Mouse (Mus musculus): ENCODE data around the gene Dcbld2.
A peak's percentile ranks its signal among the peaks of the same experiment; 100 is the strongest.
"Not testable (repeated sequence)": the region's sequence is repeated elsewhere in the genome, so short reads cannot be mapped to it uniquely, and the experiment has no call there.

Dcbld2 gene

DNA sequence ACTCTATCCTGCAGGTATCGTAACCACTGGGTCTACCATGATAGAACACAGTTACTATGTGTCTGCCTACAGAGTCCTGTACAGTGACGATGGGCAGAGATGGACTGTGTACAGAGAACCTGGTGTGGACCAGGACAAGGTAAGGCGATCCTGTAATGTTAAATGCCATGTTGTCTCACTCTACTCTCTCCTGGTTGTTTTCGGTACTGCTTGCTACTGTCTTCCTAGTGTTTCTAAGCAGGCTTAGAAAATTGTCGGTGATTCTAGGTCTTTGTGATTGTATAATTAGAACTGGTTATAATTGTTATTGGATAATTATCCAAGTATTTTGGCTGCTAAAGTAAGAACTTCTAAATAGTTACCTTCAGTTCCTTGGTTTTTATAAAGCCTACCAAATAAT lies 43.4 kb downstream of the Dcbld2 start:
- DNase-seq = no peak

DNA sequence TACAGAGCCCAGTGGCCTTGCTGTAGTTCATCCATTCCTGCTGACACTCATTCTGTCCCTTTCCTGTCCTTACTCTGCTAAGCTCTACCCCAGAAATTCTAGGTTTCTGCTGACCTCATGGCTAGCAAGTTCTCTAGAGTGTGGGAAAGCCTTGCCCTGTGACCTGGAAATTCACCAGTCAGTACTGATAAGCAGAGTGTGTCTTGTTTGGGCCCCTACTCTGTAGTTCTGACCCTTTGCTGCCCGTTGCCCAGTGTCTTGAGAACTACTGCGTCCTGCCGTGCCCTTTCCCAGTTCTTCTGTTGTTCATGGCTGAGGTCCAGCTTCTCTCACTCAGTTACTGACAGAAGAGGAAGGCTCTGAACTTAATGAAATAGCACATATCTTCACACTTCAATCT lies 44.9 kb downstream of the Dcbld2 start:
- no peak for DNase-seq

DNA sequence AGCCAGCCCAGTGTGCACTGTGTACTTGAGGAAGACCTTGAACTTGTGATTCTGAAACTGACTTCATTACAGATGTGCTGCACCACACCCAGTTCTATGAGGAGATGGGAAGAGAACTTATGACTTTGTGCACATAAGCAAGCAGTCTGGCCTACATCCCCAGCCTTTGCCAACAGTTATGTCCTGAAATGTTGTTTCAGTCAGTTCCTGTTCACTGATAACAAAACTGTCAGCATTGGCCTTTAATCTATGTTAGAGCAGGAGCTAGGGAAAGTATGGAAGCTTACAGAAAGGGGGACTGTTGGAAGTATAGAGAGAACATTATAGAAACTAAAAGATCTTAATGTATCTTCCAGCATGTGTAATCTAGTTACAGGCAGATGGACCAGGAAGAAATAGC lies 45.6 kb downstream of the Dcbld2 start:
- no peak for DNase-seq

DNA sequence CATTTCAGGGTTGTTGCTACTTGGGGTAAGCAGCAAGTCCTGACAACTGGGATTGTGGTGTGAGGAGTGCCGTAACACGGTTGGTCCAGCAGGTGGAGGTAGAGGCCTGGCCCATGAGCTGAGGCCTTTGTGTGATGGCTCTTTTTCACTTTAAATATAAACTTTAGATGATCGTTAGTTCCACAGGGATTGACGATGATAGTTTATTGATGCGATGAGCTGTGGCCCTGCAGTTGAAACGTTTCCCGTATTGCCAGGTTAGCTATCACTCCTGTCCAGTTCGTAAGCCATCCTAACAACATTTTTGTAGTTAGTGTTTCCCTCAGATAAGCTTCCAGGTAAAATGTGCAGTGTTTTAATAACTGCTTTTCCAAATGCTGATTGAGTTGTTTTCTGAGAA lies 46.4 kb downstream of the Dcbld2 start:
- DNase-seq = peak; percentile 5

DNA sequence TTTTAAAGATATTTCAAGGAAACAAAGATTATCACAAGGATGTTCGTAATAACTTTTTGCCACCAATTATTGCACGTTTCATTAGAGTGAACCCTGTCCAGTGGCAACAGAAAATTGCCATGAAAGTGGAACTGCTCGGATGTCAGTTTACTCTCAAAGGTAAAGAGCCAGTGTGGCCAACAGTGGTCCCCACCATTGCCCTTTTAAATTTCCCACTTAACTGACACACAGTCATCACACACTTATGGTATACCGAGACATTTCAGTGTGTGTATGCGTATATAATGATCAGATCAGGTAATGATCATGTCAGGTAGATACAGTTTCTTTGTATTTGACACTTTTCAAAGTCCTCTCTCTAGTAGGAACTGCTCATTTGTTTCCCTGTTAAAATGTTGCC lies 46.9 kb downstream of the Dcbld2 start:
- no peak for DNase-seq

DNA sequence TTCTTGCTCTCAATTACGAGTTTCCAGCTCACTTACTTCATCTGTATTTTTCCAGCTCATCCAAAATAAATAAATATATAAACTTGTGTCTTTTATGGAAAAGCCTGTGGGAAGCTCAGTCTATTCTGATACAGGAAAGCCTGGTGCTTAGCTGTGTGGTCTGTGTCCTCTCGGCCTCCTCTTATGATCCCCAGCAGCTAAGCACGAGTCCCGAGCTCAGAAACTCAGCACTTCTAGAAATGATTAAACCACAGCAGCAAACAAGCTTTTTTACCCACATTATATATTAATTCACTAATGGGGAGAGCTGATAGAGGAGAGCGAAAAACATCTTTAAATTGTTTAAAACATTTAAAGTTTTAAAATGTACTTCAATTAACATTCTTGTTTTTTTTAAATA lies 48.2 kb downstream of the Dcbld2 start:
- DNase-seq = no peak

DNA sequence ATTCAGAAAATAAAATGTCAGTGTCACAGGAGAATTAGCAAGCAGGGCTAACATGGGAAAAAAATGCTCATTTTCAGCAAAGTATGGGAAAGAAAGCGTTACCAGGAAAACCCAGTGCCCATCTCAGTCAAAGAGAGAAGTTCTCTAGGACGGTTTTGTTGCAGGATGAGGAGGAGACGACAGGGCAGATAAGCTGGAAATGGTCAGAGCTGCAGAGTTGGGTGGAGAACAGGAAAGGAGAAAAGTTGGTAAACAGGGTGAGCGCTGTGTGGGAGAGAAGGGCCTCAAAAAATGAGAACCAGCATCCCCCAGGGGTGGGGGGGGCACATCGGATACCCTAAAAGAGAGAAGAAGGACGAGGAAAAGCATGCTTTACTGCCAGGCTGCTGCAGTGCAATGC lies 48.7 kb downstream of the Dcbld2 start:
- no peak for DNase-seq

DNA sequence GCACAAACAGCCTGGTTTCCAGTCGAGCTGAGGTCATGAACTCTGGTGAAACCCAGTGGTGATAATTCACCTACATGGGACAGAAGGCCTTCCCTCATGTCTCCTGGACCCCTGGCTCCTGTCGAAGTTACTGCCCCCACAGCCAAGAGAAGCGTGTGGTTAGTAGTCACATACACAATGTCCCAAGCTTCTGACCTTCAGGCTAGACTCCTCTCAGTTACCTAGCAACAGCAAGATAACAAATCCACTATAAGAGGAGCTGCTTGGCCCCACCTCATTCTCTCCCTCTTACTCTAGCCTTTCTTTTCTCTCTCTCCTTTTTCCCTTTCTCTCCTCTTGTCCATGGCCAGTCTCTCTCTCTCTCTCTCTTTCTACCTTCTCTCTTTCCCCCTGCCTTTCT lies 51.7 kb downstream of the Dcbld2 start:
- DNase-seq = not testable (repeated sequence)

DNA sequence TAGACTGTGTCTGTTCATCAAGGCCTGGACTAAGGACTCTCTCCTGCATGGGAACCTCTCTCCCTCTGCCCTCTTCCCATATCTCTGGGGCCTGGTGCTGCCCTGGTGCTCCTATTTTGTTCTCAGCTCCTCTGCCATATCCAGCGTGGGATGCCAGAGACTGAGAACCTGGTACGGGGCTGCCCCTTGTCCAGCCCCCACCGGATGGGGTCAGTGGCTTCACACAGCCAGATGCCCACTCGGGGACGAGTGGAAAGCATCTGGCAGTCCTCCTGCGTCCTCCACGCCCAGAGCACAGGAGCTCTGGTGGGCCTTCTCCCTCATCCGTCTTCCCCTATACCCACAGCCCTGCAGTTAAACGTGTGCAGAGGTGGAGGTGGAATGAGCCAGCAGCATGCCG lies 52.1 kb downstream of the Dcbld2 start:
- DNase-seq = no peak

DNA sequence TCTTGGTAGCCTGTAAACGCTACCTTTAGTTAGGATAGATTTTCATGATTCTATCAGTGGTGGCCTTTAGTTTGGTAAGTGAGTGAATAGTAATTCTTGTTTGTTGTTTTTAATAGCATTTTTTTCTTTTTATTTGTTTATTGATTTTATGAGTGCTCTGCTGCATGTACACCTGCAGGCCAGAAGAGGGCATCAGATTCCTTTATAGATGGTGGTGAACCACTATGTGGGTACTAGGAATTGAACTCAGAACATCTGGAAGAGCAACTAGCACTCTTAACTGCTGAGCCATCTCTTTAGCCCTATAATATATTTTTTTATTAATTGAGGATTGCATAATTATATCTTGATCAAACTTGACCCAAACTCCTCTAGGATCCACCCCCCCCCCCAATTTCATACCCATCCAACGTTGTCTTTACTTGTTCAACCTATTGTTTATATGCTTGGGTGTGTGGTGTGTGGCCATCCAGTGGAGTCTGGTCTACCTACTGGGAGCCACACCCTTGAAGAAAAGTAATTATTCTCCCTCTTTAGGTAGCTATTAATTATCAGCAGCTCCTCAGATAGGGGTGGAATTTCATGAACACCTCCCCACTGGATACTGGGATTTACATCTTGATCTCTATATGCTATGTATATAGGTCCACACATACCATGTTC lies 53.7 kb downstream of the Dcbld2 start:
- no peak for DNase-seq

DNA sequence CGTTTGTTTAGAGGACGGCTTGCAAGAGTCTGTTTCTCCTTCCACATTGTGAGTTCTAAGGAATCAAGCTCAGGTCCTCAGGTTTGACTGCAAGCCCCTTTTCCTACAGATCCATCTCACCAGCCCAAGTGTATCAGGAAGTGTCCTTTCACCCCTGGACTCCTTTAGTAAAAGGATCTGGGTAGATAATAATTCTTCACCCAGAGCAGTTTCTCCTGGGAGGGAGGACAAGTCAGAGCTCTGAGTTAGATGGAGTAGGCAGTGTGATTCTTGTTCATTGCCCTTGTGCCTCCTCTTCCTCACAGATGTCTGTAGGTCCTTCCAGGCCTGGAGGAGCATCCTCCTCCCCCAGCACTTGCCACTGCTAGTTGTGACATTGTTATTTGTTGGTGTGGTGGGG lies 54.3 kb downstream of the Dcbld2 start:
- DNase-seq = no peak

DNA sequence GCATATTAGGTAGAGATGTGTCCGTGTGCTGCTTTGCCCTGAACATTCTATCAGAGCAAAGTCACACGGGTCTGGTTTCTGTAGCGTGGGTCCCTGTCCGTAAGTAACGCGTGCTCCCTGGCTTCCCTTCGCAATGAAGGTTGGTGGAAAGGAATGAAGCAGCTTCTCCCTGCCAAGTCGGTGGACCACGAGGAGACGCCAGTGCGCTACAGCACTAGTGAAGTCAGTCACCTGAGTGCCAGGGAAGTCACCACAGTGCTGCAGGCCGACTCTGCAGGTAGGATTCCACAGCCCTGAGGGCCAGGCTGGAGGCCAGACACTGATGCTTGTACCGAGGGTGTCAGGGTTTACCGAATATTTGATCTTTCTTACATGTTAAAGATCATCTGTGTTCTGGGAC lies 55.8 kb downstream of the Dcbld2 start:
- DNase-seq = no peak

DNA sequence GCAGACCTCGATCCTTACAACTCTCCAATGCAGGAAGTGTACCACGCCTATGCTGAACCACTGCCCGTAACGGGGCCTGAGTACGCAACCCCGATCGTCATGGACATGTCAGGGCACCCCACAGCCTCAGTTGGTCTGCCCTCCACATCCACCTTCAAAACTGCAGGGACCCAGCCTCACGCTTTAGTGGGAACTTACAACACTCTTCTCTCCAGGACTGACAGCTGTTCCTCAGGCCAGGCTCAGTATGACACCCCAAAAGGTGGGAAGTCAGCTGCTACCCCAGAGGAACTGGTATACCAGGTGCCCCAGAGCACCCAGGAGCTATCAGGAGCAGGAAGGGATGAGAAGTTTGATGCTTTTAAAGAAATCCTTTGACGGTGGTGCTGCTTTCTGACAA lies 57.2 kb downstream of the Dcbld2 start:
- DNase-seq = no peak

DNA sequence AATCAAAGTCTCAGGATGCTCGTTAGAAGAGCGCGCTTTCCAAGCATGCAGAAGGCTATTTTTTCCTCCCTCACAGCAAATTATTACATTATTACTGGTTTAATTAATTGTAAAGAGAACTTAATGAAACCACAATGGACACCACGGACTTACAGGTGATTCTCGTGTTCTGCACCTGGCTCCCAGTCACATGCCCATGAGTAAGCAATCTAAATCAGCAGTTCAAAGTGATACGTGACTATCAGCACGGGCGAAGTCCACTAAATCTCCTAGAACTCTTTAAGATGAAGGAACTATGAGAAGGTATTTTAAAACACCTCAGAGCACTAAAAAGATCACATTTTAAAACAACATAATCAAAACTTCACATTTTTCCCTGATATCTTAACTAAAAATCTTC lies 61.8 kb downstream of the Dcbld2 start:
- no peak for DNase-seq

DNA sequence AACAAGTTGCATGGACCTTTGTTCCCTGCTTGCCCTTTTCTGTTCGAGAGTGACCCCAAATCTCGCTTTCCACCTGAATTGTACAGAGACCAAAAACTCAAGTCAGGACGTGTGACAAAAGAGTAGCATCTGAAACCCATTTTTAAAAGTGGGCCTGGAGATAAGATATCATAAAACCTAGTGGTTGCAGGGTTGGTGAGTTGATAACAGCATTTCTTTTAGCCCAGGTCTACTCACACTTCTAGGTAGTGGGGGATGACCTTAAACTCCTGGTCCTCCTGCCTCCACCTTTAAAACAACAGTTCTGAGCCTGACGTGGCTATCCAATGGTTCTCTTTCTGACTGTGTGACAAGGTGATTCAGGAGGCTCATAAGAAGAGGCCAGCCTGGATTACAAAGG lies 62.6 kb downstream of the Dcbld2 start:
- no peak for DNase-seq

DNA sequence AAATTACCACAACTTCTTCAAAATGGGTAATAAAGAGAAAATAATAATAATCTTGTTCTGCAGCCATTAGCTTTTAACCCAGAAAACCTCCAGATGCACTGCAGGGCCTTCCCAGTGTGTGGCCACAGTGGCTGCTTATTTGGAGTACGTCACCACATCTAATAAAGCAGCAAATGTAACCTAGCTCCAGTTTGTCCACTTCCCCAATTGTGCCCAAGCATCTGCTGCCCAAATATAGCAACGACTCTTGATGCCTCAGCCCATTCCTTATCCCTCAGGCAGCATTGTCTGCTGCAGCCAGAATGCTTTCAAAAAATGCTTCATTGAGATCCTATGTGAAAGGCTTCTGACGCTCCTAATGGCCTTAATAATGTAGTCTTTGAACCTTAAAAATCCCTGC lies 66.6 kb downstream of the Dcbld2 start:
- DNase-seq = no peak

DNA sequence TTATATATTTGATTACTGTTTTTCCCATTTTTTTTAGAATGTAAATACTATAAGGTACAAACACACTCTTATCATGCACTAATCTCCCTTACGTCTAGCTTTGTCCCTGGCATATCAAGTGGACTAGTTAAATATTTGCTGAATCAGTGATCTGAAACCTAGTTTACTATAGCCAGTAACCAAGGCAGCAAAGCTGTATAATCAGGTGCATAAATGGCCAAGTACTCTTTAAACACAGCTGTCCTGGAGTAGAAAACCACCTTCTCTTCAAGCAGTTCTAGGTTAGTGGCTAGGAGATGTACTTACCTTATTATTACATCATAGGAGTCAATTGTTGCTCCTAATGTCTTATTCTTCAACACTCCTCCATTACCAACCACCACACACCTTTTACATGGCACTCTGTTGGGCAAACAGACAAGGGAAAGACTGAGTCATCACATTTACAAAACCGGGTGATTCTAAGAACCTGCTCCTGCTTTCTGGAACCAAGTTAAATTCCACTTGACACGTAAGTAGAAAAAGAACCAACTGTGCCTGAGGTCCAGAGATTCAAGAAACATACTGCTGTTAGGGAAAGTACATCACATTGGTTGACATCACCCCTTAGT lies 67.4 kb downstream of the Dcbld2 start:
- no peak for DNase-seq

DNA sequence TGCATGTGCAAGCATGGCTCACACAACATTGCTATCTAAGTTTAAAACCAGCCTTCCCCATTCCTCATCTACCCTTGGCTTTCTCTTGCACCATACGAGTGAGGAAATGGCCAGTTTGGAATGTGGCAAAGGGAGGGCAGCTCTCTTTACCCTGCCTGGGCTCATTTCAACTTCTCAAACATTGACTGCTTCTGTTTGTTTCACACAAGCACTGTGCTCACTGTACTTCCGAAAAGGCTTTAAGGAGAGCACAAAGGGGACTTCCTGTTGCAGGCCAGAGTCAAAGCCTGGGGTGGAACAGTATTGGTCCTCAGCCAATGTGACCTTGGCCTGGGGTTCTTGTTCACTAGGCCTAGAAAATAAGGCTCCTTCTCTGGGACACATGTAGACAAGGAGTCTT lies 68.1 kb downstream of the Dcbld2 start:
- DNase-seq = no peak

DNA sequence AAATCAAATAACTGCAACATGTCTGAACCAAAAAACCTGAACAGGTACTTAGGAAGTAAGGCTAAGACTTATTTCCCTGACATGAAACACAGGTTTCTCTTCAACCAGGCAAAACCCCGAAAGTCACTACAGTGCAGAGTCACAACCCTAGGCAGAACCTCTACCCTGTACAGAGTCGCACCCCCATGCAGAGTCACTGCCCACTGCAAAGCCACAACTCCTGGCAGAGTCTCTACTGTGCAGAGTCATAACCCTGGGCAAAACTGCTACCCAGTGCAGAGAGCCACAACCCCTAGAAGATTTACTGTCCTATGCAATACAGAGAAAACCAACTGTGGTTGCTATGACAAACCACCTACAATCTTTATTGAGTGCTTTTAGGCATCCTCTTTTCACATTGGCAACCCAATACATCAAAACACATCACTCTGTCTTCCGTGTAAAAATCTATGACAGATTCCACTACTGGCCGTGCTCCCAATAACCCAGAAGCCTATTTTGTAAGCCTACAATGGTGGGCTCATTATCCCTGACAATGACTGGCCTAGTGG lies 71.7 kb downstream of the Dcbld2 start:
- no peak for DNase-seq

DNA sequence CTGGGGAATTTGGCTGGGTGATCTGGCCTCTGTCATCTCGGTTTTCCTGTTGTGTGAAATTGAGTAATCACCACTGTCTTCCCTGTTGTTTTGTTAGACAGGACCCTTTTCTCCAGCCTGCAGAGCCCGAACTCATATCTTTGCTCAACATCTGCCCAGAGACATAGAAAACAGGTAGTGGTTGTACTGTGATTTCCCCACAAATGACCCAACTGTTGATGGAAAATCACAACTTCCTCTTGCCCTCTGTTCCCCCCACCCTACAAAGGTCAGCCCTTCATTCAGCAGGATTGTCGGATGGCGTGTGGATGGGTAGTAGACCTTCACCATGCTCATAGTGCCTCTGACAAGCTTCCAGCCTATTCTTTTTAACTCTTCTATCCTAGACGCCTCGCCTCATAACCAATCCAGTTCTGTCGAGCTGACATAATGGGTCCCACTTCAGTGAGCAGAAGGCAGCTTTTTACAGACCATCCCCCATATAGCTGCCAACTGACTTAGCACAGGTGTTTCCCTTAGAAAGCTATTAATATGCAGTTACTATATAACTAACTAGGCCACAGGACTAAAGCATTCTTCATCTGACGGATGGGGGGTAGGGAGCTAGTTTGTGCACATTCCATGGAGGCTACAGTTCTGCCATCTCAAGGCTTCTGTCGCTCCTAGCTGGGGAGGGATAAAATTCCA lies 73.1 kb downstream of the Dcbld2 start:
- no peak for DNase-seq

DNA sequence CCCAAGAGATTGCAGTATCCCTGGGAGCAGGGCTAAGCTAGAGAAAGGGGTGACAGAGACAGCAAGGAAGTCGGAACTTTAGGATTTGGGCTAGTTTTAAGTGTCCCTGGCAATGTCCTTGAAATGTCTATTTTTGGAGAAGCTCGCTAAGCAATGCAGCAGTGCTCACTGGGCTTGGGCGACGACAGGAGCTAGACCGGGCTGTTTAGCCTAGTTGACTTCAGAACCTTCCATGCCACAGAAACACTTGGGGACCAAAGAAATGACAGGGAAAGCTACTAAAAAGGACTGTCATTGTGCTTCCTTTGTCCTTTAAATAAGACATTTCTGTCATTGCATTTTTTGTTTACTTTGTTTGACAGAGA lies 73.6 kb downstream of the Dcbld2 start:
- DNase-seq = no peak

DNA sequence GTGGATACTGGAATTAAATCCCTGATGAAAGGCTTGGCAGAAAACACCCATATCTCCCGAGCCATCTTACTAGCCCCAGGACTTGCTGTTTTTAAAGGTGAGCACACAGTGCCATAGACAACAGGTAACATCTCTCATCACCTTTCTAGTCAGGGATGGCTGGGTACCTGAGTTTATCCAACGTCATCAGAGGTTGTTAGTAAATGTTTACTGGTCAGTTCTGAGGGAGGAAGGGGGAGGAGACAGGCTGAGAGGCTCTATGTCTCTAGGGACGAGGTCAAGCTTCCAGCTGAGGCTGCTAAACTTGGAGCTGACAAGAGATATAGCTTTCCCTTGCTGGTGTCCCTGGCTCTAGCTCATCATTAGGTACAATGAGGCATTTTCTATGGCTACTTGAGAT lies 74.1 kb downstream of the Dcbld2 start:
- no peak for DNase-seq

DNA sequence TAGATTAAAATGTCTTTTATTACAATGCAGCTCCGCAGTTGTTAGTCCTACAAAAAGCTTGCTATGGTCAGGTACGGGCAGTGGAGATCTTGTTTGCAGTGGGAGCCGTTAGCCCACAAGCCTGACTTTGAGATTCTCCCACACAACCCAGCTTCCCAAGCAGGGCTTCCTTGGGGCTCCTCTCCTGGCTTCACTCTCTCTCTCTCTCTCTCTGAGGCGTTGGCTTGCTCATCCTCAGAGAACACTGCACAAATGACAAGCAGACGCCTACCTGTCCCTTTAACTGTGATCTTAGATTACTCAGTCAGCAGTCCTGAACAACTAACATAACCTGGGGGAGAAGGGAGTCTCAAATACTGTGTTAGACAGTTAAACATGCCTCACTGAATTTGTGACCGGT lies 79.6 kb downstream of the Dcbld2 start:
- DNase-seq = no peak

DNA sequence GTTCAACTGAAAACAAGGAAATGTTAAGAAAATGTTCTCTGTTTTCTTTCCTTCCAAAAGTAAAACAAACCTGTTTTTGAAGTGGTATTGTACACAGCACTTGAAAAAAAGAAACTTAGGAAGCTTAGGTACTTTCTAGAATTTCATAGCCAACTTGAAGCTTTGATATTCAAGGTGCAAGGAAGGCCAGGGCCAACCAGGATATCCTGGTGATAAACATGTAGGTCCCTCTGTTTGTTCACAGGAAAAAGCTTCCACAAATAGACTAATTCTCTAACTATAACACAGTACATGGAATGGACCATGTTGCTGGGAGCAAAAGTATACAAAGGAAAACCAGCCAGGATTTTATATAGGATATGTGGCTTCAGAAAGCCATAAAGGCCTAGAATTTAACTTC lies 88.5 kb downstream of the Dcbld2 start:
- no peak for DNase-seq

Measured in cerebellum, adult 11 months (tissue).